Mouse (Mus musculus) limb, embryonic 12.5 days (tissue): ENCODE data around the gene Snx33. TPM values are rescaled to one million over a fixed set of nuclear protein-coding genes. Genes with fewer than 3 reads are reported as not detected.
"Not testable (repeated sequence)": the region's sequence is repeated elsewhere in the genome, so short reads cannot be mapped to it uniquely, and the experiment has no call there.

Experiments
- ATAC-seq: fragments of 200-750 bp; cut with Nextera tagmentation; 2 replicates; pipeline ENCODE4 v1.8.0; 2017; ENCODE audit warnings: low read depth, moderate TSS enrichment; ENCODE audit not compliant: insufficient number of reproducible peaks, insufficient read depth, low FRiP score, low TSS enrichment
- H3K27ac ChIP-seq: fragments of 300-500 bp; sonication (generic); 2 replicates; pipeline ENCODE4 v1.5.1; 2016; ENCODE audit warnings: mild to moderate bottlenecking, moderate library complexity
- H3K27me3 ChIP-seq: fragments of 300-500 bp; sonication (generic); 2 replicates; pipeline ENCODE4 v1.6.1; 2016; ENCODE audit warnings: mild to moderate bottlenecking, moderate library complexity
- H3K36me3 ChIP-seq: fragments of 300-500 bp; sonication (generic); 2 replicates; pipeline ENCODE4 v1.6.1; 2016; ENCODE audit warnings: mild to moderate bottlenecking, moderate library complexity
- H3K4me1 ChIP-seq: fragments of 300-500 bp; sonication (generic); replicated peaks from 2 replicates; pipeline ENCODE4 v1.6.1; 2016
- H3K4me2 ChIP-seq: fragments of 300-500 bp; sonication (generic); 2 replicates; pipeline ENCODE4 v1.6.1; 2016; ENCODE audit warnings: mild to moderate bottlenecking, moderate library complexity
- H3K4me3 ChIP-seq: fragments of 300-500 bp; sonication (generic); replicated peaks from 2 replicates; pipeline ENCODE4 v1.5.1; 2016; ENCODE audit warnings: mild to moderate bottlenecking
- H3K9ac ChIP-seq: fragments of 300-500 bp; sonication (generic); replicated peaks from 2 replicates; pipeline ENCODE4 v1.6.1; 2016; ENCODE audit warnings: mild to moderate bottlenecking, moderate library complexity
- H3K9me3 ChIP-seq: fragments of 300-500 bp; sonication (generic); 2 replicates; pipeline ENCODE4 v1.6.1; 2016; ENCODE audit warnings: mild to moderate bottlenecking, moderate library complexity
- WGBS: fragments of 180-500 bp; shearing (Covaris S2); methylation state at CpG from one replicate; pipeline ENCODE4 v1.1.7; 2016; 5-methylcytosine and 5-hydroxymethylcytosine counted together
- polyA plus RNA-seq: library from polyadenylated mRNA; unstranded; fragments of >200 nt; fragmentation: Nextera tagmentation; extraction: Ambion mirVana; gene quantifications from 2 replicates; pipeline ENCODE4 v1.2.1, GENCODE M21; 2016

Gene Snx33
- polyA plus RNA-seq, 1 experiment from 2014 or later: 12.2 TPM

DNA sequence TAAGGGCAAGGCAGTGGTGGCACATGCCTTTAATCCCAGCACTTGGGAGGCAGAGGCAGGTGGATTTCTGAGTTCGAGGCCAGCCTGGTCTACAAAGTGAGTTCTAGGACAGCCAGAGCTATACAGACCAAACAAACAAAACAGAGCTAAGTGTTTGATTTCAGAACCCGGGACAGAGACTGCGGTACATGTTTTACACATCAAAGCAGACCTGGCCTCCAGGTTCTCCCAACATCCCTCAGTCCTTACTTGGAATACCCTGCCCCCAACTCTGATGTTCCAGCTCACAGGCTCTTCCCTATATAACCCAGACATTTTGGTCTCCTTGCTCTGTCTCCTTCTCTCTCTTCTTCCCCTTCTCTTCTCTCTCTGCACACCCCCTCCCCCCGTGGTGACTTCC lies 18.2 kb downstream of the Snx33 start:
- ATAC-seq, H3K4me2 ChIP-seq, H3K4me1 ChIP-seq, H3K9me3 ChIP-seq, H3K9ac ChIP-seq, H3K27me3 ChIP-seq, H3K4me3 ChIP-seq, H3K27ac ChIP-seq: not testable (repeated sequence)
- 39% methylated on average over 4 of the region's 4 CpGs for WGBS
- H3K36me3 ChIP-seq: peaks cover 12% of the 10 kb centered on the region

DNA sequence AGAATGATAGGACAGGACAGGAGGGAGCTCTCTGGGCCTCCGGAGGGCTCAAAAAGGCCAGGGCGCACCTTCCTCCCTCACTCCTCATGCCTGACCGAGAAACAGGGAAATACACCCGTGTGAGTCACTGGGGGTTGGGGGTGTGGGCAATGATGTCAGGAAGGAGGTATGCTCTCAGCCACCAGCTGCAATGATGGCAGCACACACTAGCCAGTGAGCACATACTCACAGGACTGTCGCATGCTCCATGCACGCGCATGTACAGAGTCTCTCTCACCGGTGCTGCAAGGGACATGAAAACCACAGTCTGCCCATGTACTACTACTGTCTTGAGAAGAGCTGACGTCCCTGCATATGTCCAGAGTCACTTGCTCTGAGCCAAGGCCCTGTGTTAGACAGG lies 20.6 kb downstream of the Snx33 start:
- H3K27ac ChIP-seq: no peak overlapping the region
- H3K4me3 ChIP-seq: no peak overlapping the region
- no peak overlapping the region for H3K4me2 ChIP-seq
- 86% methylated on average over 9 of the region's 9 CpGs for WGBS
- no peaks in the 10 kb centered on the region for H3K4me1 ChIP-seq
- no peaks in the 10 kb centered on the region for H3K36me3 ChIP-seq
- H3K27me3 ChIP-seq: no peaks in the 10 kb centered on the region
- no peak for ATAC-seq
- H3K9ac ChIP-seq: no peak overlapping the region
- H3K9me3 ChIP-seq: no peaks in the 10 kb centered on the region

DNA sequence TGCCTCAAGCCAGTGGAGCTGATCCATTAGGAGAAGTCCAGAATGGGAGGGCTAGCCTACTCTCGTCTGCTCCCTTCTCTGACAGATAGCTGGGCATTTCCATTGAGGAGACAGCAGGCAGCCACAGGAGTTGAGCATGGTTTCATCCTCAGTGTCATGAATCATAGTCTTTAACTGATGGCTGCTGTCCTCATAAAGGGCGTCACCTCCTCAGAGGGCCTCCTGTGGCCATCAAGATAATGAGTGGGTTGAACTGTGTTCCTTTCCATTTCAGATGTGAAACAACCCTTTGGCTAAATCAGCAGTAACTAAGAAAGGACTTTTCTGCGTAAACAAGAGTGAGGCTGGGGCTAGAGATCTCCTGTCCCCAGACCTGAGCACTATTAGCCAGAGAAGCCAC lies 24.5 kb downstream of the Snx33 start:
- ATAC-seq: no peak
- WGBS: 74% methylated on average over 3 of the region's 3 CpGs
- H3K27me3 ChIP-seq: no peaks in the 10 kb centered on the region
- no peak overlapping the region for H3K9ac ChIP-seq
- peaks cover 3% of the 10 kb centered on the region; the same call in 1 of the 2 replicates for H3K4me1 ChIP-seq
- H3K4me2 ChIP-seq: no peak overlapping the region
- no peaks in the 10 kb centered on the region for H3K36me3 ChIP-seq
- no peaks in the 10 kb centered on the region for H3K9me3 ChIP-seq
- no peak overlapping the region for H3K27ac ChIP-seq
- H3K4me3 ChIP-seq: no peak overlapping the region

DNA sequence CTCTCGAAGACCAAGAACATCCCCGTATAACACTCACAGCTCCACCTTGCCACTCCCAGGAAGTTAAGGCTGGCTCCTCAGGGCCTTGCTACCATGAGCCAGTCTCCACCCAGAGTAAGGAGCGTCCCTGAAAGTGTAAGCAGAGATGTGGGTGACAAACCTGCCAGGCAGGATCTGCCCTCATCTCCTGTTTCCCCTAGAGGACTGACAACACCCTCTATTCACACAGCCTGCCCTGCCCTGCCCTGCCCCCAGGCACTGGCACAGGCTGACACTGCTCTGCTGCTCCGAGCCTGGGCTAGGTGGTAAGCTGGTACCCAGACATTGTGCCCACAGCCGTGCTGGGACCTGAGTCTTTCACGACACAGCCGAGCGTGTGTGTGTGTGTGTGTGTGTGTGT lies 27.0 kb downstream of the Snx33 start:
- H3K4me1 ChIP-seq: peaks cover 12% of the 10 kb centered on the region; the same call in 1 of the 2 replicates
- no peak overlapping the region for H3K9ac ChIP-seq
- no peak for ATAC-seq
- no peak overlapping the region for H3K27ac ChIP-seq
- H3K9me3 ChIP-seq: no peaks in the 10 kb centered on the region
- no peaks in the 10 kb centered on the region for H3K36me3 ChIP-seq
- H3K4me2 ChIP-seq: no peak overlapping the region; the same call in 1 of the 2 replicates
- WGBS: 62% methylated on average over 8 of the region's 8 CpGs
- H3K27me3 ChIP-seq: no peaks in the 10 kb centered on the region
- H3K4me3 ChIP-seq: no peak overlapping the region

DNA sequence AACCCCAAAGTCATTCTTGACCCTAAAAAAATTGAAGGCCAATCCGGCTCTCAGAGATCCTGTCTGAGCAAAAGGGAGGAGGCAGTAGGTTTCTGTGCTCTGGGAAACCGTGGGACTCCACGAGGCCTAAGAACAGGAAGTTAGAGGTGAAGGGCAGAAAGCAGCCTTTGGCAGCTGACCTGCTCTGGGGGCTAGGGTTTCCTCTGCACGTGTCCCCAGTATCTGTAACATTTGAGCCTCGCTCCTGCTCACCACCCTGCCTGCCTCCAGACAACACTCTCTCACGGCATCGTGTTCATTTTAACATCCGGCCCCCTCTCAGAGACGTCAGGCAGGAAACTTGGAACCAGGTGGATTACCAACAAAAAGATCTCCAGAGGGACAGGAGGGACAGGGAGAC lies 27.6 kb downstream of the Snx33 start:
- H3K36me3 ChIP-seq: no peaks in the 10 kb centered on the region
- ATAC-seq: no peak
- H3K4me1 ChIP-seq: peaks cover 12% of the 10 kb centered on the region; the same call in 1 of the 2 replicates
- 40% methylated on average over 9 of the region's 9 CpGs for WGBS
- H3K4me2 ChIP-seq: no peak overlapping the region
- H3K9ac ChIP-seq: no peak overlapping the region
- H3K27me3 ChIP-seq: no peaks in the 10 kb centered on the region
- no peak overlapping the region for H3K4me3 ChIP-seq
- H3K9me3 ChIP-seq: no peaks in the 10 kb centered on the region
- H3K27ac ChIP-seq: no peak overlapping the region

DNA sequence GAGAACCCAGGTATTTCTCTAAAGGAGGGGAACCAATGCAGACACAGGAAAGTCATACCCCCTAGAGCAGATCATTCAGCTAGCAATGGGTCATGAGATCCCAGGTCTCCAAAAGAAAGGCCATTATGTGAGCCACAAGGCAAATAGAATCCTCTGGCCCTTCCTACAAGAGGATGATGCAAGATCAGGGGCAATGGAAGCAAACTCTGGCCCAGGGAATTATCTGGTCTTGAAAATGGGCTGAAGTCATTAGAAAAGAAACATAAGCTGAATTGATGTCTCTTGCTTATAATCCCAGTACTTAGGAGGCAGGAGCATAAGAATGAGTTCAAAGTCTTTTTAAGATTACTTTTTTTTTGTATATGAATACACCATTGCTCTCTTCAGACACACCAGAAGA lies 28.1 kb downstream of the Snx33 start:
- Histone ChIP-seq H3K27ac (no peak overlapping the region), H3K4me1 (peaks cover 12% of the 10 kb centered on the region; the same call in 1 of the 2 replicates), H3K27me3 (no peaks in the 10 kb centered on the region), H3K4me3 (no peak overlapping the region), H3K36me3 (no peaks in the 10 kb centered on the region), H3K4me2 (no peak overlapping the region), H3K9me3 (no peaks in the 10 kb centered on the region), H3K9ac (no peak overlapping the region)
- ATAC-seq: no peak

DNA sequence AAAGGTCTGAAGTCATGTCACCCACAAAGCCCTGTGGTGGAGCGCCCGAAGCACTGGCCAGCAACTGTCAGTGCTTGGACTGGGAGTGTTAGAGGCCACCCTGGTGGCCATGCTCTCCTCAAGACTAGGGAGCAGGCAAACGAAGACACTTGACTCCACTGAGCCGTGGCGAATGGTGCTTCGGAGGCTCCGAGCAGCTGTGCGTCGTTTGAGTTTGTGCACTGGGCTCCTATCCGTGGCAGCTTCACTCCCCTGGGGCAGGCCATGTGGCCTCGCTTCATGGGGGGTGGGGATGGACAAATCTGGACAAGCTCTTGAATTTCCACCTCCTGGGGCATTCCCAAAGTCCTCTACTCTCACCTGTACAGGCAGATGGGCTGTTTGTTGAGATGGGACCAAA lies 28.8 kb downstream of the Snx33 start:
- H3K9me3 ChIP-seq: no peaks in the 10 kb centered on the region
- H3K4me1 ChIP-seq: peaks cover 12% of the 10 kb centered on the region; the same call in 1 of the 2 replicates
- WGBS: 61% methylated on average over 11 of the region's 11 CpGs
- H3K9ac ChIP-seq: no peak overlapping the region
- no peak overlapping the region for H3K27ac ChIP-seq
- no peak overlapping the region for H3K4me2 ChIP-seq
- no peaks in the 10 kb centered on the region for H3K36me3 ChIP-seq
- no peak overlapping the region for H3K4me3 ChIP-seq
- no peaks in the 10 kb centered on the region for H3K27me3 ChIP-seq
- ATAC-seq: no peak

DNA sequence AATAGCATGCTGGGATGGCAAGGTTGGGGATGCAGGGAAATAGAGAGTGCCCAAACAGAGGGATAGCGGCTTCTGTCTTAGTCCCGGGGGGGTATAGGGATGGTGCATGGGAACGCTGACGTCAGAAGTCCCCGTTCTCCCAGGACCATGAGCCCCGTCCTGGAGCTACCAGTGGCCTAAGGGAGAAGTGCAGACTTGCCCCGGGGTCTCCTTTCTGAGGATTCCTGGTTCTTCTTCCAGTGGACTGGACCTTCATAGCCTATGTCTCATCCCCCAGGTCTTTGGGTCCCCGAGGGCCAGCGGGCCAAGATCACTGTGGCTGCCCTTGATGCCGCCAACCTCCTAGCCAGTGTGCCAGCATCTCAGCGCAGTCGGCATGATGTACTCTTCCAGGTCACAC lies 31.4 kb downstream of the Snx33 start:
- Histone ChIP-seq H3K4me1 (peaks cover 22% of the 10 kb centered on the region), H3K27me3 (no peaks in the 10 kb centered on the region), H3K9me3 (no peaks in the 10 kb centered on the region), H3K27ac (no peak overlapping the region), H3K9ac (no peak overlapping the region), H3K4me3 (no peak overlapping the region), H3K36me3 (peaks cover 14% of the 10 kb centered on the region; the same call in 1 of the 2 replicates), H3K4me2 (no peak overlapping the region)
- no peak for ATAC-seq
- WGBS: 91% methylated on average over 12 of the region's 12 CpGs

DNA sequence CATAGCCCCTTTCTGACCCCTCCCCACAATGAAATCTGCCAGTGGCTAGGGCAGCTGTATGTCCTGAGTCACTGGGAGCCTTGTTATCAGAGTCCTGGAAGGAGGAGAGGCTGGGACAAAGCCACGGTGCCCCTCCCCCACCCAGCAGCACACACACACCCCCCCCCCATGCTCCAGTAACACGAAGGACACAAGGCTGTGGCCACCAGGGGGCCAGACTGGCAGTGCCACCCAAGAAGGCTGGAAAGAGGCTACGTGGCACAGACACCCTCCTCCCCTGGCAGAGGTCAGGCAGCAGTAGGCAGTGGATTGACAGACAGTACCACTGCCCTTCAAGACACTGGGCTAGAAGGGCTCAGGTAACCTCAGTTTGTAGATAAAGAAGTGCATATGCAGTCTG lies 34.2 kb downstream of the Snx33 start:
- H3K36me3 ChIP-seq: peaks cover 16% of the 10 kb centered on the region; the same call in 1 of the 2 replicates
- H3K27ac ChIP-seq: no peak overlapping the region
- H3K4me2 ChIP-seq: no peak overlapping the region
- H3K4me1 ChIP-seq: peaks cover 22% of the 10 kb centered on the region
- H3K9me3 ChIP-seq: no peaks in the 10 kb centered on the region
- ATAC-seq: no peak
- peak overlapping the region; percentile 8; the same call in 1 of the 2 replicates for H3K9ac ChIP-seq
- peaks cover 4% of the 10 kb centered on the region; the same call in 1 of the 2 replicates for H3K27me3 ChIP-seq
- 23% methylated on average over 3 of the region's 3 CpGs for WGBS
- no peak overlapping the region for H3K4me3 ChIP-seq

DNA sequence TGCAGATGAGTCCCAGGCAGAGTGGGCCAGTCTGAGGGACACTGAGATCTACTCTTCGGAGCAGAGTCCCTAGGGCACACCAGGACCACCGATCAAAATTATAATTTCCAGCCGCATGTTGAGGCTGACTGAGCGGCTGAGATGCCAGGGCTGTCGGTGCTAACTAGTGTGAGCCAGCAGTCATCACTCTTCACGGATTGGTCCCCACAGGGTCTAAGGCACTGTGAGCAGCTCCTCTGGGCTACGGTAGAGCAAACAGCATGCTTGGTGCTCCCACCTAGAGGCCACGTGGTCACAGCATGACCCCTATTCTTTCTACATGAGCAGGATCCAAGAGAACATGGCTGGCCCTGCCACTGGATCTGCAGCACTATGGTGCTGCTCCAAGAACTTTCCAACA lies 34.9 kb downstream of the Snx33 start:
- Histone ChIP-seq H3K36me3 (peaks cover 22% of the 10 kb centered on the region), H3K9me3 (no peaks in the 10 kb centered on the region), H3K27ac (no peak overlapping the region), H3K9ac (0 out of 2 replicates have a peak overlapping the region, but pooled peaks have one; percentile 8), H3K4me1 (peaks cover 22% of the 10 kb centered on the region), H3K4me2 (no peak overlapping the region), H3K27me3 (peaks cover 4% of the 10 kb centered on the region; the same call in 1 of the 2 replicates), H3K4me3 (no peak overlapping the region)
- ATAC-seq: no peak
- 72% methylated on average over 8 of the region's 8 CpGs for WGBS

DNA sequence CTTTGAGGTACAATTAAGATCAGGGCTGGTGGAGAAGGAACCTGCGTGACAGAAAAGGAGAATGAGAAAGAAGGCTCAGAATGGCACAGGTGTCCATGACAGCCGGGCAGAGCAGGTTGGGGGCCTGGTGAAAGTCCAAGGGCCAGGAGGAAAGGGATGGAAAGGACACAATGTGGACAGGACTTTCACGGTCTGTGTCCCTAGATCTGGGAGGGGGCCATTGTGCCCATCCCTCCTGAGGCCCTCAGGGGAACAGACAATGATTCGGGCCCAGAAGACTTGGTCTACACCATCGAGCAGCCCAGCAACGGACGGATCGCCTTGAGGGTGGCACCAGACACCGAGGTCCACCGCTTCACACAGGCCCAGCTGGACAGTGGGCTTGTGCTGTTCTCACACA lies 36.1 kb downstream of the Snx33 start:
- Histone ChIP-seq H3K27me3 (peaks cover 4% of the 10 kb centered on the region; the same call in 1 of the 2 replicates), H3K9ac (no peak overlapping the region), H3K36me3 (peaks cover 34% of the 10 kb centered on the region), H3K9me3 (no peaks in the 10 kb centered on the region), H3K27ac (no peak overlapping the region), H3K4me2 (no peak overlapping the region), H3K4me1 (peaks cover 16% of the 10 kb centered on the region), H3K4me3 (no peak overlapping the region)
- WGBS: 89% methylated on average over 10 of the region's 10 CpGs
- no peak for ATAC-seq

DNA sequence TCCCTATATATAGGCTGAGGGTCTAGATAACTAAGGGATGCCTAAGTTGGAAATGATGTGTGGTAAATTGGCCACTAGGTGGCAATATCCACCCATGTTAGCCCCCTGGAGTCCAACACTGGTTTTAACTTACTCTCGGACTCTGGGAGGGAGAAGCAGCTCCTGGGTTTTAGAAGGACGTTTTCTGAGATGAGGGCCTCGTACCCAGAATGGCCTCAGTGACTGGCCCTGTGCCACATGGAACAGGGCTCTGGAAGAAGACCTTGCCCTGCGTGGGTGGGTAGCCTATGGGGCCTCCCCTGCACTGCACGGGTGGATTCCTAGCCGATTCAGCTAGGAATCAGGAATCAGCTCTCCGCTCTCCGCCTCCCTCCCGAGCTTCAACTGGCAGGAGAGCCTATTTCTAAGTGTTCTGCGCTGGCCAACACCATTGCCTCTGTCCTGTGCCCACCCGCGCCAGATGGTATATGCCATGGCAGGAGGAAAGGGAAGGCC lies 36.6 kb downstream of the Snx33 start:
- Histone ChIP-seq H3K4me3 (no peak overlapping the region), H3K4me2 (peak overlapping the region; percentile 37), H3K4me1 (peaks cover 13% of the 10 kb centered on the region), H3K36me3 (peaks cover 39% of the 10 kb centered on the region), H3K27me3 (peaks cover 4% of the 10 kb centered on the region; the same call in 1 of the 2 replicates), H3K27ac (no peak overlapping the region), H3K9ac (peak overlapping the region; percentile 42; the same call in 1 of the 2 replicates), H3K9me3 (no peaks in the 10 kb centered on the region)
- WGBS: 33% methylated on average over 12 of the region's 12 CpGs
- ATAC-seq: no peak
